Mouse (Mus musculus): ENCODE measurements around the gene Phactr3.
"Not testable (repeated sequence)": the region's sequence is repeated elsewhere in the genome, so short reads cannot be mapped to it uniquely, and the experiment has no call there.

- TF ChIP-seq CTCF (IDR thresholded peaks at IDR 0.05); EP300 (IDR thresholded peaks at IDR 0.05; ENCODE audit: insufficient read depth, low read depth, low read length): not testable (repeated sequence)
These were observed 40.5 kb upstream of the Phactr3 start, which contains the start of gene Zfp931 for GRCm38 (mm10) chr2:178078166-178078717.

All from heart, adult 2 months (tissue).